Mouse (Mus musculus) bone marrow, adult 2 months (tissue): Measurements from ENCODE around the gene Fam131a.

Experiments
- CTCF ChIP-seq: fragments of 200-500 bp; IDR thresholded peaks from 2 replicates; pipeline ENCODE4 v1.5.1; 2011; ENCODE audit warnings: low read length, control low read depth; ENCODE audit not compliant: control insufficient read depth, insufficient read depth
- POLR2A ChIP-seq: fragments of 200-500 bp; IDR thresholded peaks from 2 replicates; pipeline ENCODE4 v1.6.1; 2011; ENCODE audit warnings: low read depth, mild to moderate bottlenecking, control low read depth, low read length, borderline replicate concordance; ENCODE audit not compliant: control insufficient read depth

- TF ChIP-seq POLR2A (peak; percentile 54; the same call in 1 of the 2 replicates), CTCF (peak; percentile 71; the same call in 1 of the 2 replicates)
These were observed 24.3 kb downstream of the Fam131a start, which contains the start of the genes Polr2h and Clcn2 for GRCm38 (mm10) chr16:20717181-20717977.
